Mouse (Mus musculus) thymus, adult 2 months (tissue): ENCODE measurements around the gene Ezh2.

Experiments
- CTCF ChIP-seq: fragments of 200-500 bp; IDR thresholded peaks from 2 replicates; pipeline ENCODE4 v1.5.1; 2012; ENCODE audit warnings: mild to moderate bottlenecking, control low read depth, low read length, moderate library complexity, borderline replicate concordance; ENCODE audit not compliant: control insufficient read depth, poor library complexity, insufficient read depth; ENCODE audit errors: extremely low read depth
- POLR2A ChIP-seq: fragments of 200-500 bp; IDR thresholded peaks from 2 replicates; pipeline ENCODE4 v1.6.1; 2012; ENCODE audit warnings: mild to moderate bottlenecking, low read length, control low read depth, moderate library complexity; ENCODE audit not compliant: control insufficient read depth, poor library complexity, insufficient read depth; ENCODE audit errors: extremely low read depth

DNA sequence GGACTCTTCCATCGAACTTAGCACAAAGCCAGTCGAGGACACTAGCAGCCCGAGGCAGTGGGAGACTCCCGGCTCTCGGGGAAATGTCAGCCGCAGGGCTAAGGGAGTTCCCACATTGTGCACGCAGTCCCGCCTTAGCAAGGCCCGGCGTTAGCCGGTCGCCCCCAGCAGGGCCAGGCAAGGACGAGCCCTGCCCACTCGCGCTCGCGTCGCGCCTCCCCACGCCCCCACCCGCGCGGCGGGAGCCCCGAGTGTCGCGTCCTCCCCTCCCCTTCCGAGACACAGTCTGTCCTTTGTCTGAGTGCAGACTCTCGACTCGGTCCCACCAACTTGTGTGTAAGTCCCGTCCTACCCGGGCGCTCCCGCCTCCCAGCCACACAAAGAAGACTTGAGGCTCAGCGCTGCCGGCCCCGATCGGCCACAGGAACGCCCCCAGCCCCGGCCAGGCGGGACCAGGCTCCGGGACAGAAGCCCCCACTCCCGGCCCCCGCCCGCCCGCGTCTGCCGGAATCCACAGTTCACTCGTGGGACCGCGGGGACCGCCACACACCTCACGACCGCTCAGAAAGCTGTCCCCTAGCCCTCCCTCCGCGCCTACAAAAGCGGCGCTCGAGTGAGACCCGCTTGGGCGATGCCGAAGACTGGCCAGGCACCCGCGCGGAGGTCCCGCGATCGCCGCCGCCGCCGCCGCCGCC lies 853 bp downstream of the Ezh2 start:
- TF ChIP-seq POLR2A (no peak), CTCF (no peak)
